Mouse (Mus musculus): ENCODE data around the gene Sh3d19. TPM values are rescaled to one million over a fixed set of nuclear protein-coding genes. Genes with fewer than 3 reads are reported as not detected.

Sh3d19 gene
- polyA plus RNA-seq, 1 experiment, result not detected

DNA sequence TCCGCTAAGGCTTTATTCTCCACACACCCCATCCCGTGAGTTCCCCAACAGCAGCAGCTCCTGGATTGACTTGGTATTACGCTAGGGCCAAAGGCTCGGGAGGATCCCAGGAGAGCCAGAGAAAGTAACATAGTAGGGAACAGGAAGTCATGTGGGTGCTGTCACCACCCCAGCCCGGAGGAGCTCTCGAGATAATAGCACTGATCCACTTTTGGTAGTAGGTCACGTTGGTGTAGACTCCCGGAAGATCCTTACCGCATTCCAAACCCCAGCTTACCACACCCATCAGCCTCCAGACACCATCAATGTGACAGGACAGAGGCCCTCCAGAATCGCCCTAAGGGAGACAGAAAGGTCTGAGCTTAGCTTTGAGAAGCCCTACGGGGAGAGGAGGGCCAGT is 22.8 kb downstream of the Sh3d19 start:
- 74% methylated on average over 11 of the region's 11 CpGs for WGBS
- Histone ChIP-seq H3K4me1 (ENCODE audit: control insufficient read depth, insufficient read depth, low read length) (peaks cover 4% of the 10 kb centered on the region), H3K27ac (ENCODE audit: insufficient read depth, low read depth, low read length) (no peak overlapping the region), H3K4me3 (ENCODE audit: insufficient read depth, low read depth, low read length) (no peak overlapping the region)
- TF ChIP-seq POLR2A (IDR thresholded peaks at IDR 0.05; ENCODE audit: insufficient read depth, low read depth, low read length) (no peak), CTCF (IDR thresholded peaks at IDR 0.05; ENCODE audit: insufficient read depth, low read depth, low read length) (no peak)

DNA sequence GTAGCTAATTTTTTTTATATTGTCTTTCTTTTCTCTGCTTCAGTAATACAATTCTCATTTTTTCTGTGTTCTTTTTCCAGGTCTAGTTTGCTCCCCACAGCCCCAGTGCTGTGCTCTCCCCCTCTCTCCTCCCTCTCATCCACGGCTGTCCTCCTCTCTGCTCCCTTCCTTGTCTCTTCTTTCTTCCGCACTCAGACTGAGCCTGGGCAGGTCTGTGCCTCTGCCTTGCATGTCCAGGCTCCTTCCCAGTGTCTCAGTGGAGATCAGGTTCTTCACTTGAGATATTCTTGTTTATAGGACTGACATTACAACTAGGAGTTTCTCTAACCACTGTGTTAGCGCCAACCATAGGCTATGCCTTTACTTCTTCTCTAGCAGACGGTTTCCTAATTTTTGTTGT is 23.7 kb downstream of the Sh3d19 start:
- no peak overlapping the region for H3K4me3 ChIP-seq (ENCODE audit: insufficient read depth, low read depth, low read length)
- H3K27ac ChIP-seq (ENCODE audit: insufficient read depth, low read depth, low read length), result no peak overlapping the region
- peaks cover 4% of the 10 kb centered on the region for H3K4me1 ChIP-seq (ENCODE audit: control insufficient read depth, insufficient read depth, low read length)
- no peak for TF ChIP-seq CTCF (IDR thresholded peaks at IDR 0.05; ENCODE audit: insufficient read depth, low read depth, low read length)
- TF ChIP-seq POLR2A (IDR thresholded peaks at IDR 0.05; ENCODE audit: insufficient read depth, low read depth, low read length), result no peak
- 85% methylated on average over 4 of the region's 4 CpGs for WGBS

DNA sequence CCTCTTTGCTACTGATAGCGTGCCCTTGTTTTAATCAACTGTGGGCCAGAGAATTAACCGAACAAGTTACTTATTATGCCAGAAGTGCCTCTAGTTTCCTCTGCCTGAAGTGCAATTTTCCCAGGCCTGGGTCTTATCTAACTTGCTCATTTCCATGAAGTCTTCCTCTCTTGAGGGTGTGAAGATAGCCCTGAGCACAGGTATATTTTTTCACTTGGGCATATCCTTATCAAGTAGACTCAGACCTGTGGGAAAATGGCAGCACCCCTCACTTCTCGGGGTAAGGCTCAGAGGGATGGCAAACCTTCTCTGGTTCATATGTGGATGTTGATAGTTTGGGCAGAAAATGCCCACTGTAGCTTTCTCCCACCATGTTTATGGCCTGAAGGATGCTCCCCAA is 30.4 kb downstream of the Sh3d19 start:
- no peak for TF ChIP-seq POLR2A (IDR thresholded peaks at IDR 0.05; ENCODE audit: insufficient read depth, low read depth, low read length)
- TF ChIP-seq CTCF (IDR thresholded peaks at IDR 0.05; ENCODE audit: insufficient read depth, low read depth, low read length), result no peak
- Histone ChIP-seq H3K27ac (ENCODE audit: insufficient read depth, low read depth, low read length) (no peak overlapping the region), H3K4me1 (ENCODE audit: control insufficient read depth, insufficient read depth, low read length) (no peaks in the 10 kb centered on the region), H3K4me3 (ENCODE audit: insufficient read depth, low read depth, low read length) (no peak overlapping the region)
- WGBS, result 93% methylated on average over 3 of the region's 3 CpGs

DNA sequence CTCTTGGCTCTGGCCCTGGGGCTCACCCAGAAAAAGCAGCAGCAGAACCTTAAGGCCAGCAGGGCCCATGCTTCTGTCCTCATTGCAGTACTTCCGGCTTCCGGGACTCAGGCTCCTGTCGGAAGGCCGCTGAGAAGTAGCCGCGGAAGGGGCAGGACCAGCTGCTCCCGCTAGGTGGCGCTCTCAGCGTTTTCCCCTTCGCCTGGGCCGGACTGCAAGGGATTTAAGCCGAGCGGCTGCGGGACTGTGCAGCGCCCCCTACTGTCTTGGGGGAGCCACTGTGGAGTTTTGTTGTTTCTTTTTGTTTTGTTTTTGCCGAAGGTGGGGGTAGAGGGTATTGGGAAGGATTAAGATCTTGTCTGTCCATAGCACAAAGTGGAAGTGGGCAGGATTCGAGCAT is 31.5 kb downstream of the Sh3d19 start, which contains the start of gene Prss48:
Gene Prss48 (minus strand): TSS at position 69 of the 400 bp plus-strand sequence.
- WGBS, result 83% methylated on average over 17 of the region's 17 CpGs
- Histone ChIP-seq H3K27ac (ENCODE audit: insufficient read depth, low read depth, low read length) (no peak within 1 kb of the TSS), H3K4me1 (ENCODE audit: control insufficient read depth, insufficient read depth, low read length) (no peaks in the 10 kb centered on the region), H3K4me3 (ENCODE audit: insufficient read depth, low read depth, low read length) (no peak within 1 kb of the TSS)
- TF ChIP-seq CTCF (IDR thresholded peaks at IDR 0.05; ENCODE audit: insufficient read depth, low read depth, low read length) (peak; percentile 27; the same call in 1 of the 2 replicates), POLR2A (IDR thresholded peaks at IDR 0.05; ENCODE audit: insufficient read depth, low read depth, low read length) (no peak)

DNA sequence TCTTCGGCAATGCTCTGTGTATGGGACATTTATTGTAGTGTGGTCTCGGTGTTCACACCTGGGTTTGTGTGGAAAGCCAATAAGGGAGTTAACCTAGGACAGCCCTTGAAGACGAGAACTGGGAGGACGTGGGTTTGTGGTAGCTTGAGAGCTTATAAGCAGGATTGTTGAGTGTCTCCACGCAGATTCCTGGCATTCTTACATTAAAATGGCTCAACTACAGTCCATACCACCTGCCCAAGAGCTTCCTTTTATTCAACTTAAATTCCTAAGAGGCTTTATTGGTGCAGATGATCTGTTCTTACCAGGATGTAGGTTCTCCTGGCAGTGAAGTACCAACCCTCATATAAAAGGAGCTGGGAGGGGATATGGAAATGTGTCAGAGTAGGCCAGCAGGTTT is 32.0 kb downstream of the Sh3d19 start:
- H3K27ac ChIP-seq (ENCODE audit: insufficient read depth, low read depth, low read length), result no peak overlapping the region
- H3K4me3 ChIP-seq (ENCODE audit: insufficient read depth, low read depth, low read length), result no peak overlapping the region
- H3K4me1 ChIP-seq (ENCODE audit: control insufficient read depth, insufficient read depth, low read length), result no peaks in the 10 kb centered on the region
- 95% methylated on average over 5 of the region's 5 CpGs for WGBS
- TF ChIP-seq CTCF (IDR thresholded peaks at IDR 0.05; ENCODE audit: insufficient read depth, low read depth, low read length) (no peak), POLR2A (IDR thresholded peaks at IDR 0.05; ENCODE audit: insufficient read depth, low read depth, low read length) (no peak)

DNA sequence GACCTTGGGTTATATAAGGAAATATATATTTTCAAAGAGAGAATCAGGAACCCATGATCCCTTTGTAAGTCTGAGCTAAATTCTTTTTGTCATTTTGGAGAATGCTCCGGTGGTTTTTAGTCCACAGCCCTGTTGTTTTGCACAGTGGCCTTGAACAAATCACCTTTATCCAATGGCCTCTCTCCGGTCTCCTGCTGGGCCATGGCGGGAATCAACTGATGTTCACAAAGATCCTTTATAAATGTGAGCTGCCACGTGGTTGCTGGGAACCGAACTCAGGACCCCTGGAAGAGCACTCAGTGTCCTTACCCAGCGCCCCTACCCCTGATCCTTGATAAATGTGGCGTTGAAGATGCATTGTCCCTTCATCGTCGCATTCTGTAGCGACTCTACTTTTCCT is 33.8 kb downstream of the Sh3d19 start:
- Histone ChIP-seq H3K4me3 (ENCODE audit: insufficient read depth, low read depth, low read length) (no peak overlapping the region), H3K4me1 (ENCODE audit: control insufficient read depth, insufficient read depth, low read length) (no peaks in the 10 kb centered on the region), H3K27ac (ENCODE audit: insufficient read depth, low read depth, low read length) (no peak overlapping the region)
- TF ChIP-seq CTCF (IDR thresholded peaks at IDR 0.05; ENCODE audit: insufficient read depth, low read depth, low read length) (no peak), POLR2A (IDR thresholded peaks at IDR 0.05; ENCODE audit: insufficient read depth, low read depth, low read length) (no peak)
- WGBS, result 91% methylated on average over 10 of the region's 10 CpGs

DNA sequence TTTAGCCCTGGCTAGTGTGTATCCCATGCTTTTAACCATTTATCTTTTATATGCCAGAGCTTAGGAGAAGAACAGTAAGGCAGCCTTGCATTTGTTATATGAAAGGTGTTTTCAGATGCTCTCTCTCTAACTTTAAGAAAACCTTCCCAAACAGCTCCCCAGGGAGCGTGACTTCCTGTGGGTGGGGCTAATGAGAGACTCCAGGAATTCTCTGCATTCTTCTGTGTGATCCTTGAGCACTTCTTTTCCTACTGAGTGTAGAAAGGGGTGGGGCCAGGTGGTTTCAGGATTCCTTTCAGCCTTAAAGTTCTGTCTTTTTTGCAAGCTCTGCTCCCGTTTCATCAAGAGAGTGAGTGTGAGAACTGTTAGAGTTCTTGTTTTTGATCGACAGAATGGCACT is 39.7 kb downstream of the Sh3d19 start:
- 85% methylated on average over 3 of the region's 3 CpGs for WGBS
- H3K4me3 ChIP-seq (ENCODE audit: insufficient read depth, low read depth, low read length), result no peak overlapping the region
- TF ChIP-seq POLR2A (IDR thresholded peaks at IDR 0.05; ENCODE audit: insufficient read depth, low read depth, low read length), result no peak
- TF ChIP-seq CTCF (IDR thresholded peaks at IDR 0.05; ENCODE audit: insufficient read depth, low read depth, low read length), result no peak
- no peak overlapping the region for H3K27ac ChIP-seq (ENCODE audit: insufficient read depth, low read depth, low read length)
- no peaks in the 10 kb centered on the region for H3K4me1 ChIP-seq (ENCODE audit: control insufficient read depth, insufficient read depth, low read length)

DNA sequence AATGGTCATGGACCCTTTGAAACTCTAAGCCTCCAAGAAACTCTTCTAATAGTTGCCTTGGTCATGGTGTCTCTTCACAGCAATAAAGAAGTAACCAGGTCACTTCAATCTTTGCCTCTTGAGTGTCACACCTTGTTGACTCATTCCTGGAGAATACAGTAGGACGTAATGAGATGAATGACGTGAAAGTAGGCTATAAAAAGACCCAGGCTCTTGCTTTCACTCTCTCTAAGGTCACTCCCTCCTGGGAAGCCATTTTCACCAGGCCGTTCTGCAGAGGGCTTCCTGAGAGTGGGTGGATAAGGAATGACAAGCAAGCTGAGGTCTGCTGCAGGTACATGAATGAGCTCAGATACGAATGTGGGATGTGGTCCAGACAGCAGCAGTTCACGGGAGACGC is 40.5 kb downstream of the Sh3d19 start:
- 87% methylated on average over 6 of the region's 6 CpGs for WGBS
- Histone ChIP-seq H3K4me1 (ENCODE audit: control insufficient read depth, insufficient read depth, low read length) (no peaks in the 10 kb centered on the region), H3K4me3 (ENCODE audit: insufficient read depth, low read depth, low read length) (no peak overlapping the region), H3K27ac (ENCODE audit: insufficient read depth, low read depth, low read length) (no peak overlapping the region)
- TF ChIP-seq POLR2A (IDR thresholded peaks at IDR 0.05; ENCODE audit: insufficient read depth, low read depth, low read length), result no peak
- no peak for TF ChIP-seq CTCF (IDR thresholded peaks at IDR 0.05; ENCODE audit: insufficient read depth, low read depth, low read length)

DNA sequence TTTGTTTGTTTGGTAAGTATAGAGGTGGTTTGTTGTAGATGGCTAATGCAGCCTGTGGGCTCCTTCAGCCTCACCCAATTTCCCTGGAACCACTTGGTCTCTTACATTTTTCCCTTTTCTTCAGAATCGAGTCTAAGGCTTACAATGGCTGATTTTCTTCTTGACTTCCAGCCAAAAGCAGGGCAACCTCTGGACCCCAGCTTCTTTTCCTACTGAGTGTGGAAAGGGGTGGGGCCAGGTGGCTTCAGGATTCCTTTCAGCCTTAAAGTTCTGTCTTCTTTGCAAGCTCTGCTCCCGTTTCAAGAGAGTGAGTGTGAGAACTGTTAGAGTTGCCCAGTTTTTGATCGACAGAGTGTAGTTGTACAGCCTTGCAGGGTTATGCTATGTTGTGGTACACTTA is 40.9 kb downstream of the Sh3d19 start:
- TF ChIP-seq CTCF (IDR thresholded peaks at IDR 0.05; ENCODE audit: insufficient read depth, low read depth, low read length), result no peak
- TF ChIP-seq POLR2A (IDR thresholded peaks at IDR 0.05; ENCODE audit: insufficient read depth, low read depth, low read length), result no peak
- no peak overlapping the region for H3K27ac ChIP-seq (ENCODE audit: insufficient read depth, low read depth, low read length)
- H3K4me3 ChIP-seq (ENCODE audit: insufficient read depth, low read depth, low read length), result no peak overlapping the region
- H3K4me1 ChIP-seq (ENCODE audit: control insufficient read depth, insufficient read depth, low read length), result no peaks in the 10 kb centered on the region
- 65% methylated on average over 3 of the region's 3 CpGs for WGBS

DNA sequence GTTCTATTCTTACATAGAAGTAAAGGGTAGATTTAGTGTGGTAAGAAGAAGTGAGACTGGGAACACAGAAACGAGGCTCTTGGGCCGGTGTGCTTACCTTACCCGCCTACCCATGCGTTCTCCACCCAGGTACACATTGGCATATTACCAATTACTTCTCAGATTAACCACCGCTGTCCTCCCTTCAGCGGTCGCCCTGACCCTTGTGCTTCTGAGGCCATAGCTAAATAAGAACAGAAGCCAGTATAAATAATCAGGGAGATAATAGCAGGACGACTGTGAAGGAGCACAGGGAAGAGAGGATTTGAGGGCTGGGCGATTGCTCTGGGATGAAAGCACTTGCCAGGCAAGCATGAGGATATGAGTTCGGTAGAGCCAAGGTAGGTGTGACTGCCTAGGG is 42.9 kb downstream of the Sh3d19 start:
- no peaks in the 10 kb centered on the region for H3K4me1 ChIP-seq (ENCODE audit: control insufficient read depth, insufficient read depth, low read length)
- TF ChIP-seq CTCF (IDR thresholded peaks at IDR 0.05; ENCODE audit: insufficient read depth, low read depth, low read length) (no peak), POLR2A (IDR thresholded peaks at IDR 0.05; ENCODE audit: insufficient read depth, low read depth, low read length) (no peak)
- H3K4me3 ChIP-seq (ENCODE audit: insufficient read depth, low read depth, low read length), result no peak overlapping the region
- 85% methylated on average over 10 of the region's 10 CpGs for WGBS
- no peak overlapping the region for H3K27ac ChIP-seq (ENCODE audit: insufficient read depth, low read depth, low read length)
